Mouse (Mus musculus) left cerebral cortex, adult 8-10 months (tissue): Measurements from ENCODE around the gene Hist1h1c. TPM values are rescaled to one million over a fixed set of nuclear protein-coding genes. Genes with fewer than 3 reads are reported as not detected.

Source experiments
- DNase-seq, 2 experiments: peaks; one replicate each; pipeline ENCODE4 v3.0.0; 2022; ENCODE audit warnings: low spot score in 2 of 2
- total RNA-seq, 4 experiments: library from RNA; stranded (reverse); gene quantifications; 2 replicates each; pipeline ENCODE4 v1.2.4; 2022

Gene Hist1h1c
- total RNA-seq, 4 experiments from 2014 or later, result 69.7 to 80.4 (median 72.8) TPM

GRCm38 (mm10) chr13:23745381-23746161 lies 7.0 kb downstream of the Hist1h1c start, which contains the start of gene Hist1h3c:
TSS of gene Hist1h3c (minus strand) at chr13:23745602.
- peak; percentile 71 to 81 for DNase-seq

- DNase-seq, result peak; percentile 65 to 80
Observed at GRCm38 (mm10) chr13:23746201-23747080, 7.8 kb downstream of the Hist1h1c start, which contains the start of gene Hist1h2bb. TSS of gene Hist1h2bb (plus strand) at chr13:23746734.

DNA sequence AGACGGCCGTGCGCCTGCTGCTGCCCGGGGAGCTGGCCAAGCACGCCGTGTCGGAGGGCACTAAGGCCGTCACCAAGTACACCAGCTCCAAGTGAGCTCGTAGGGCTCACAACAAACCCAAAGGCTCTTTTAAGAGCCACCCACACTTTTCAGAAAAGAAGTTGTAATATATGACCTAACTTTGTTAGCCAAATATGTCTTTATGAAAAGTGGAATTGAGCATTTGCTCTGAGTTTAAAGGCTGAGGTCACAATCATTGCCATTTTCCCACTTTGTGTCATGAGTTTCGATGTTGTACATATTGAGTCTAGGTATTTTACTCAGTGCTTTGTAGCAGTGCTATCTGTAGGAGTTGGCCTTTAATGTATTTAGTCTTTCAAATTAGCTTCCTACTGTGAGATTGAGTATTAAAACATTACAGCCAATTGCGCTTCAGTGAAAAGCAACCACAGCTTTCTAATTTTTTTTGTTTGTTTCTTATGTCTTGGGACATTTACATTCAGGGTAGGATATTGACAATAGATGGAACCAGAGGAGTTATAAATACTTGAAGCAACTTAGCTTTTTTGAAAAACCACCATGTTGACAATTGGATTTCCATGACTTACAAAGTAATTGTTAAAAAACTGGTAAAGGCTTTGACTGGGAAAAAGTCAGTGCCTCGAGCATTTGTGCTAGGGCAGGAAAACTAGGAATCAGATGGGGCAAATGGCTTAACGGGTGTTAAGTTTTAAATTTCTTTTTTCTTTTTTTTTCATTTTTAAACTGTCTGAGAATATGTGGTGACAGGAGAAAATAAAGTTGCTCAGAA lies 8.7 kb downstream of the Hist1h1c start:
- DNase-seq, result no peak

GRCm38 (mm10) chr13:23747892-23748288 lies 9.3 kb downstream of the Hist1h1c start:
- DNase-seq, result no peak

- DNase-seq, result no peak
Observed at GRCm38 (mm10) chr13:23749563-23750121, 11.0 kb downstream of the Hist1h1c start.

DNA sequence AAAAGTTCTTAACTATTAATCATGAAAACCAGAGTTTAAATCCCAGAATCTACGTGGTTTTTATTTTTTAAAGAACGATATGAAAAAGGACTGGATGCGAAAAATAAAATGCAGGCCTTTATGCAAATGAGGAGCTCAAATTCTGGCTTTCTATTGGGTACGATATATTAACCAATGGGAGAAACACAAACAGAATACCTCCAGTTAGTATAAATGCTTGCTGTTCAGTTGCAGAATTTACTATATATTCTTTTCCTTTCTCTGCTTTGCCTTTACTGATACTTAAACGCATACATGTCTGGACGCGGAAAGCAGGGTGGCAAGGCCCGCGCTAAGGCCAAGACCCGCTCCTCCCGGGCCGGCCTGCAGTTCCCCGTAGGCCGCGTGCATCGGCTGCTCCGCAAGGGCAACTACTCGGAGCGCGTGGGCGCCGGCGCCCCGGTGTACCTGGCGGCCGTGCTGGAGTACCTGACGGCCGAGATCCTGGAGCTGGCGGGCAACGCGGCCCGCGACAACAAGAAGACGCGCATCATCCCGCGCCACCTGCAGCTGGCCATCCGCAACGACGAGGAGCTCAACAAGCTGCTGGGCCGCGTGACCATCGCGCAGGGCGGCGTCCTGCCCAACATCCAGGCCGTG lies 12.3 kb downstream of the Hist1h1c start, which contains the start of gene Hist1h2ab:
Gene Hist1h2ab (plus strand): TSS at position 288 of the 639 bp plus-strand sequence.
- peak in 1 of 2 experiments; percentile 52 for DNase-seq

GRCm38 (mm10) chr13:23751478-23751956 lies 12.9 kb downstream of the Hist1h1c start:
- DNase-seq, result no peak

DNA sequence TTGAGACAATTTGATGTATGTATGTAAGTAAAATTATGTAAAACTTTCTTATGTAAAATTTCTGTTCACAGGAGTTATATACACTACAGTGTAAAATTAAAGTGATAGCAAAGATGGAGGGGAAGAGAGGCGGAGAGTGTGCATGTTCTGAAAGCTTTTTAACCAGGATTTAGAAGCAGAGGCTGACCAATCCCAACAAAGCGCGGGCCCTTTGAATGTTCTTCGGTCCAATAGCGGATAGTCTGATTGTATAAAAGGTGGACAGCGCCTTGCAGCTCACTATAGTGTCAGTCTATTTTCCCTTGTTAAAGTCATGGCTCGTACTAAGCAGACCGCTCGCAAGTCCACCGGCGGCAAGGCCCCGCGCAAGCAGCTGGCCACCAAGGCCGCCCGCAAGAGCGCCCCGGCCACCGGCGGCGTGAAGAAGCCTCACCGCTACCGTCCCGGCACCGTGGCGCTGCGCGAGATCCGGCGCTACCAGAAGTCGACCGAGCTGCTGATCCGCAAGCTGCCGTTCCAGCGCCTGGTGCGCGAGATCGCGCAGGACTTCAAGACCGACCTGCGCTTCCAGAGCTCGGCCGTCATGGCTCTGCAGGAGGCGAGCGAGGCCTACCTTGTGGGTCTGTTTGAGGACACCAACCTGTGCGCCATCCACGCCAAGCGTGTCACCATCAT lies 13.6 kb downstream of the Hist1h1c start, which contains the start of gene Hist1h3b:
Gene Hist1h3b (plus strand): TSS at position 201 of the 675 bp plus-strand sequence.
- DNase-seq, result peak; percentile 88 to 92

GRCm38 (mm10) chr13:23752742-23753172 lies 14.1 kb downstream of the Hist1h1c start:
- no peak for DNase-seq

DNA sequence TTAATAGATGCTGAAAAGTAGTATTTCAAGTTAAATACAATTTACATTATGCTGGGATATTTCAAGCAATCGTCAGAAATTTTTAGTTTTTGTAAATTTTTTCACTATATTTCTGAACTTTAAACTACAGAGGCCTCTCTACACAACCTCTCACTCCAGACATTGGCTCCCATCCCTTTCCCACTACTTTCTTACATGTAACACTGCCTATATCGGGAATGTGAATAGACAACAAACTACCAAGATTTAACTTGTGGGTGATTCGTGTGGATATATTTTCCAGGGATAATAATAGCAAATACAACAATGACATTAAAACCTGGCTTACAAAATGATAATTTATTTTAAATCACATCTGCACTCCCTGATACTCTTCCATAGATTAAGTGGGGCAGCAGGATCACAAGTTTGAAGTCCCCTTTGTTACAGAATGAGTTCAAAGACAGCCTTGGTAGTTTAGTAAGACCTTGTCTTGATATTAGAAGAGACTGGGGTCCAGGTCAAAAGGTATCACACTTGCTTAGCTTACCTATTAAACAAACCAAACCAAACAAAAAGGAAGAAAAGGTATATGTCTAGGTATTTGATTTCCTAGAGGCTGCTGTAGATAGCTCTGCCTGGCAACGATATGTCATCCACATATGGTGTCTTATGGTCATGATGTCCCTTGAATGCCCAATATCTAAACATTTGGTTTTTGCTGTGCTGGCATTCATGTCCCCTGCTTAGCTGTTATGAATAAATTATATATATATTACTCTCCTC lies 14.9 kb downstream of the Hist1h1c start:
- no peak for DNase-seq

GRCm38 (mm10) chr13:23755000-23755399 lies 16.4 kb downstream of the Hist1h1c start:
- DNase-seq, result no peak

DNA sequence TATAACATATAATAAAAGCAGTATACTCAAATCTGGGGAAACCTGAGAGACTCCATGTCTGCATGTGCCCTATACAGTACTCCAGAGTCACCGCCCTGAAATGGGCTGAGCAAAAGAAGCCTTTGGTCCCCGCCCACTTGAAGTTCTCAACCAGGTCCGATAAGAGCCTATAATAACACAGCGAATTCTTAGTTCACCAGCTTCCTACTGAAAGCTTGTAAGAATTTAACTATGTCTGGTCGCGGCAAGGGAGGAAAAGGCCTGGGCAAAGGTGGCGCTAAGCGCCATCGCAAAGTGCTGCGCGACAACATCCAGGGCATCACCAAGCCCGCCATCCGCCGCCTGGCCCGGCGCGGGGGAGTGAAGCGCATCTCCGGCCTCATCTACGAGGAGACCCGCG lies 18.2 kb downstream of the Hist1h1c start, which contains the start of gene Hist1h4b:
Gene Hist1h4b (plus strand): TSS at position 224 of the 400 bp plus-strand sequence.
- DNase-seq, result peak; percentile 68 to 91

DNA sequence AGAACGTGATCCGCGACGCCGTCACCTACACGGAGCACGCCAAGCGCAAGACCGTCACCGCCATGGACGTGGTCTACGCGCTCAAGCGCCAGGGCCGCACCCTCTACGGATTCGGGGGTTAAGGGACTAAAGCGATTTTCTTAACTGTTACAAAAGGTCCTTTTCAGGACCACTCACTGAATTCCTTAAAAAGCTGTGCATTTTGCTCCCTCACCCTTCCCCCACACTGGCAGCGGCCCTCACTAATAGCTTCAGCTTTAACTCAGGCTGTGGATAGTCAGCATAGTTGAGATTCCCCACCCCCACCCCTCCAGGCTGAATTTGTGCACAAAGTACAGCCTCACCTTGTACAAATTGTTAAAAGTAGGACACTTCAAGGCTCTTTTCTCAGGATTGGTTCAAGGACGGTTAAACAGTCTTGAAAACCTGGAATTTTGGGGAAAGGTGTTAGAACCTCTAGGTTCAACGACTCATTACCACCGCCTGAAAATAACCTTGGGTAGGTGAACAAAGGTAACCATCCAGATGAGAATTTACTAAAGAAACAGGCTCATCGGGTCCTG lies 18.7 kb downstream of the Hist1h1c start:
- DNase-seq, result no peak

DNA sequence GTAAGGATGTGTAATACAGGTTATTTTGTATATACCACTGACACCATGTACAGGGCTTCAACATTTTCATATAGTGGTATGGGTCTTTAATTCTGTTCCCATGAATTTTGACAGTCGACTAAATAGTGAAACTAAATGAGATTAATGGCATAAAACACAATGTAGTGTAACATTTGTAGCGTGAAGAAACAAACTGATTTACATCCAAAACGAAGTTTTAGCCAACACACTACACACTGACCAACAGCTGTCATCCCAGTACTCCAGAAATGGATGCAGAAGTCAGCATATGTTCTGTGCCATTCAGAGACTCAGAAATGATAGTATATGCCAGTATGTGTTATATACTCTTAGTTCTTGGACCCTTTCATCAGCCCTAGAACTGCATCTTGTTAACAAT lies 19.3 kb downstream of the Hist1h1c start:
- DNase-seq, result no peak

DNA sequence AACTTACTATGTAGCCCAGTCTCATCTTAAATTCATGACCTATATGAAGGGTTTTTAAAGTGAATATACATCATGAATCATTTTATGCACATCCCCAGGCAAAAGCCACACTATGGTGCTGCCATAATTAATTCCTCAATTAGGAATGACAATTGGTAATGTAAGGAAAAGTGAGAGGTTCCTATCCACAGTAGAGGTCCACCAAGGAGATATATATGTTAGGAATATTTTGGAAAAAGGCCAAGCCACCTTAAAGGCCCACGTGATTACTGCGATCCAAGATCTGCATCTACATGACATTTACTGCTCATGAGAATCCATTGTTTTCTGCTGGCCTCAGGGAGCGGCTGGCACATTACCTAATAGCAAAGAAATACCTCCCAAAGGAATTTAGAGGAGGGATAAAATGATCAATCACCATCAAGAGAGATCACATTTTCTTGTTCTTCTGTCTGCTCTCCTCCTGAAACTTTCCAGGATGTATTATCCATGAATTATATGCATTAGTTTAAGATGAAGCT lies 20.7 kb downstream of the Hist1h1c start:
- DNase-seq, result no peak

- no peak for DNase-seq
Observed at GRCm38 (mm10) chr13:23759916-23760239, 21.3 kb downstream of the Hist1h1c start.

- DNase-seq, result peak in 1 of 2 experiments; percentile 50
Observed at GRCm38 (mm10) chr13:23760240-23760971, 21.8 kb downstream of the Hist1h1c start.
